ENCODE assay signal across 13 mouse cellular contexts in genomic region chr11:115839732-115840131, GRCm38 (mm10). TPM values are rescaled to one million over a fixed set of nuclear protein-coding genes. Genes with fewer than 3 reads are reported as not detected.
DNase-seq lines count a peak whose midpoint lies in the region; ATAC-seq lines count a peak whose summit lies in the region.
"Had no signal": no experiment of that assay in that cellular context is flagged by ENCODE, and none has a peak within 500 bp of the region (broad histone marks: within the 10 kb centered on the region; RNA-seq: fewer than 3 reads in every experiment).

No protein-coding gene starts in this region.

- H3K36me3 ChIP-seq in heart, embryonic 10.5 days: peaks cover 7% of the 10 kb centered on the region
- H3K36me3 ChIP-seq in kidney, embryonic 16.5 days (ENCODE audit: insufficient read depth, low read length): peaks cover under 1% of the 10 kb centered on the region; the same call in 1 of the 2 replicates
- peaks cover 4% of the 10 kb centered on the region; the same call in 1 of the 2 replicates for H3K36me3 ChIP-seq in intestine, embryonic 16.5 days (ENCODE audit: control insufficient read depth, insufficient read depth, low read length)
- H3K36me3 ChIP-seq: limb, embryonic 15.5 days had no signal

- DNase-seq in heart, embryonic 10.5 days (ENCODE audit: low spot score): no peak
- DNase-seq in heart, postnatal 25 days (ENCODE audit: low spot score): no peak
- no peak for DNase-seq in kidney, postnatal 10 days
- peak; percentile 59 for DNase-seq in ES-CJ7 (ENCODE audit: low read depth, low spot score)
- DNase-seq in spleen, postnatal 36 days (ENCODE audit: low spot score in 2 of 2): no peak
- DNase-seq: adrenal gland, adult 2 months; cerebellum, postnatal 10 days; thymus, postnatal 14 days had no signal

- H3K9me3 ChIP-seq in heart, embryonic 10.5 days: no peaks in the 10 kb centered on the region
- peaks cover 3% of the 10 kb centered on the region; the same call in 1 of the 2 replicates for H3K9me3 ChIP-seq in kidney, embryonic 16.5 days (ENCODE audit: low read length)
- H3K9me3 ChIP-seq in intestine, embryonic 16.5 days (ENCODE audit: control insufficient read depth, low read length): no peaks in the 10 kb centered on the region
- H3K9me3 ChIP-seq: limb, embryonic 15.5 days; megakaryocyte, embryonic 14.5 days had no signal

- H3K27me3 ChIP-seq in heart, embryonic 10.5 days (ENCODE audit: insufficient read depth, poor library complexity, severe bottlenecking): no peaks in the 10 kb centered on the region
- H3K27me3 ChIP-seq in kidney, embryonic 16.5 days (ENCODE audit: insufficient read depth, low read length): no peaks in the 10 kb centered on the region
- H3K27me3 ChIP-seq in intestine, embryonic 16.5 days (replicated peaks; ENCODE audit: control insufficient read depth, insufficient read depth, low read length): no peaks in the 10 kb centered on the region
- H3K27me3 ChIP-seq: limb, embryonic 15.5 days had no signal

- no peak for ATAC-seq in kidney, embryonic 16.5 days (ENCODE audit: low FRiP score, low TSS enrichment)
- 0 out of 2 replicates have a peak, but pooled peaks have one; percentile 10 for ATAC-seq in intestine, embryonic 16.5 days
- ATAC-seq in megakaryocyte-erythroid progenitor cell, adult 5-6 weeks (replicated peaks; ENCODE audit: low FRiP score, low TSS enrichment, poor library complexity, severe bottlenecking): no peak

- H3K4me1 ChIP-seq in heart, embryonic 10.5 days: peaks cover 92% of the 10 kb centered on the region
- H3K4me1 ChIP-seq in kidney, embryonic 16.5 days (ENCODE audit: insufficient read depth, low read length): peaks cover 76% of the 10 kb centered on the region
- peaks cover 81% of the 10 kb centered on the region for H3K4me1 ChIP-seq in intestine, embryonic 16.5 days (ENCODE audit: control insufficient read depth, insufficient read depth, low read length)

- no peak overlapping the region for H3K9ac ChIP-seq in kidney, embryonic 16.5 days (replicated peaks; ENCODE audit: low read length)
- peak overlapping the region; percentile 42; the same call in 1 of the 2 replicates for H3K9ac ChIP-seq in intestine, embryonic 16.5 days (ENCODE audit: low read depth, low read length)
- H3K9ac ChIP-seq: limb, embryonic 15.5 days had no signal

- no peak overlapping the region for H3K4me2 ChIP-seq in kidney, embryonic 16.5 days (replicated peaks; ENCODE audit: low read depth, low read length)
- H3K4me2 ChIP-seq in intestine, embryonic 16.5 days (ENCODE audit: low read depth, low read length): peak overlapping the region; percentile 25
- H3K4me2 ChIP-seq: limb, embryonic 15.5 days had no signal

- intact Hi-C loops in heart, postnatal 25 days (cut with DNase I): no loop called here

- WGBS in heart, embryonic 10.5 days: 56% methylated on average over 3 of the region's 3 CpGs
- WGBS in kidney, embryonic 16.5 days: 66% methylated on average over 3 of the region's 3 CpGs
- 57% methylated on average over 3 of the region's 3 CpGs for WGBS in intestine, embryonic 16.5 days

- no peak overlapping the region for H3K4me3 ChIP-seq in heart, embryonic 10.5 days
- H3K4me3 ChIP-seq in kidney, embryonic 16.5 days (ENCODE audit: low read length): no peak overlapping the region
- no peak overlapping the region for H3K4me3 ChIP-seq in intestine, embryonic 16.5 days (ENCODE audit: low read length)
- H3K4me3 ChIP-seq: limb, embryonic 15.5 days; megakaryocyte, embryonic 14.5 days had no signal

- H3K27ac ChIP-seq in heart, embryonic 10.5 days: peak overlapping the region; percentile 93
- peak overlapping the region; percentile 21; the same call in 1 of the 2 replicates for H3K27ac ChIP-seq in kidney, embryonic 16.5 days (ENCODE audit: low read length)
- peak overlapping the region; percentile 83 for H3K27ac ChIP-seq in intestine, embryonic 16.5 days (ENCODE audit: low read length)

RNA-seq across cellular contexts. Expression of gene Llgl2, which starts 15.9 kb away (rescaled TPM):
- 35.0 and 40.8 TPM in 2 replicates for polyA plus RNA-seq in heart, embryonic 10.5 days (2016; fragmentation: Nextera tagmentation; extraction: Ambion mirVana)
- total RNA-seq in heart, postnatal 25 days (2021): 10 to 100 TPM; 15.1 to 21.5 TPM
- polyA plus RNA-seq in kidney, embryonic 16.5 days (2015; fragmentation: Nextera tagmentation; extraction: Ambion mirVana): 58.3 and 64.5 TPM in 2 replicates
- polyA plus RNA-seq in intestine, embryonic 16.5 days (2015; fragmentation: Nextera tagmentation; extraction: Ambion mirVana): 102 and 107 TPM in 2 replicates
- 8.9 and 12.7 TPM in 2 replicates for total RNA-seq in megakaryocyte-erythroid progenitor cell, adult 5-6 weeks (2014; fragmentation: Nextera tagmentation)
- total RNA-seq in megakaryocyte-erythroid progenitor cell, adult 5-6 weeks (2017): 4.0 and 8.0 TPM in 2 replicates

RNA-seq across cellular contexts. Expression of gene Myo15b, which starts 18.5 kb away (rescaled TPM):
- 0.23 and 0.31 TPM in 2 replicates for polyA plus RNA-seq in heart, embryonic 10.5 days (2016; fragmentation: Nextera tagmentation; extraction: Ambion mirVana)
- under 1 TPM in 1 of 2 experiments, not detected in 1; 0.08 TPM for total RNA-seq in heart, postnatal 25 days (2021)
- polyA plus RNA-seq in kidney, embryonic 16.5 days (2015; fragmentation: Nextera tagmentation; extraction: Ambion mirVana): 12.6 and 14.2 TPM in 2 replicates
- polyA plus RNA-seq in intestine, embryonic 16.5 days (2015; fragmentation: Nextera tagmentation; extraction: Ambion mirVana): 168 and 230 TPM in 2 replicates
- total RNA-seq in megakaryocyte-erythroid progenitor cell, adult 5-6 weeks (2014; fragmentation: Nextera tagmentation): 0.11 TPM in 1 of 2 replicates, not detected in the other
- 0.69 TPM in 1 of 2 replicates, not detected in the other for total RNA-seq in megakaryocyte-erythroid progenitor cell, adult 5-6 weeks (2017)

RNA-seq across cellular contexts. Expression of gene Tsen54, which starts 25.2 kb away (rescaled TPM):
- polyA plus RNA-seq in heart, embryonic 10.5 days (2016; fragmentation: Nextera tagmentation; extraction: Ambion mirVana): 39.1 and 41.7 TPM in 2 replicates
- 1 to 10 TPM; 9.1 to 9.2 TPM for total RNA-seq in heart, postnatal 25 days (2021)
- polyA plus RNA-seq in kidney, embryonic 16.5 days (2015; fragmentation: Nextera tagmentation; extraction: Ambion mirVana): 48.1 and 50.2 TPM in 2 replicates
- 34.2 and 37.7 TPM in 2 replicates for polyA plus RNA-seq in intestine, embryonic 16.5 days (2015; fragmentation: Nextera tagmentation; extraction: Ambion mirVana)
- 20.4 and 32.6 TPM in 2 replicates for total RNA-seq in megakaryocyte-erythroid progenitor cell, adult 5-6 weeks (2014; fragmentation: Nextera tagmentation)
- total RNA-seq in megakaryocyte-erythroid progenitor cell, adult 5-6 weeks (2017): 16.8 and 17.1 TPM in 2 replicates

RNA-seq across cellular contexts. Expression of gene Caskin2, which starts 26.3 kb away (rescaled TPM):
- 18.7 and 21.4 TPM in 2 replicates for polyA plus RNA-seq in heart, embryonic 10.5 days (2016; fragmentation: Nextera tagmentation; extraction: Ambion mirVana)
- total RNA-seq in heart, postnatal 25 days (2021): 10 to 100 TPM; 41.8 to 52.2 TPM
- 21.5 and 23.6 TPM in 2 replicates for polyA plus RNA-seq in kidney, embryonic 16.5 days (2015; fragmentation: Nextera tagmentation; extraction: Ambion mirVana)
- polyA plus RNA-seq in intestine, embryonic 16.5 days (2015; fragmentation: Nextera tagmentation; extraction: Ambion mirVana): 11.2 and 11.7 TPM in 2 replicates
- total RNA-seq in megakaryocyte-erythroid progenitor cell, adult 5-6 weeks (2014; fragmentation: Nextera tagmentation): 9.5 and 9.8 TPM in 2 replicates
- total RNA-seq in megakaryocyte-erythroid progenitor cell, adult 5-6 weeks (2017): 1.4 and 3.7 TPM in 2 replicates

Comparison
In these comparisons a context has a peak if more than half of its experiments do, and no peak if none do; other contexts are left out.
1. H3K27ac ChIP-seq: peak in every context shown above with its lines; median percentile 93 in heart, embryonic 10.5 days; 83 in intestine, embryonic 16.5 days; 21 in kidney, embryonic 16.5 days.
2. RNA of gene Myo15b, which starts 18.5 kb away (polyA plus RNA-seq): 168 to 230 TPM in intestine, embryonic 16.5 days; 12.6 to 14.2 TPM in kidney, embryonic 16.5 days and 0.23 to 0.31 TPM in heart, embryonic 10.5 days; every median in the first group is over 10 times any median in the second.